Comparison of ENCODE assay signal across 8 mouse cellular contexts in the genomic region with DNA sequence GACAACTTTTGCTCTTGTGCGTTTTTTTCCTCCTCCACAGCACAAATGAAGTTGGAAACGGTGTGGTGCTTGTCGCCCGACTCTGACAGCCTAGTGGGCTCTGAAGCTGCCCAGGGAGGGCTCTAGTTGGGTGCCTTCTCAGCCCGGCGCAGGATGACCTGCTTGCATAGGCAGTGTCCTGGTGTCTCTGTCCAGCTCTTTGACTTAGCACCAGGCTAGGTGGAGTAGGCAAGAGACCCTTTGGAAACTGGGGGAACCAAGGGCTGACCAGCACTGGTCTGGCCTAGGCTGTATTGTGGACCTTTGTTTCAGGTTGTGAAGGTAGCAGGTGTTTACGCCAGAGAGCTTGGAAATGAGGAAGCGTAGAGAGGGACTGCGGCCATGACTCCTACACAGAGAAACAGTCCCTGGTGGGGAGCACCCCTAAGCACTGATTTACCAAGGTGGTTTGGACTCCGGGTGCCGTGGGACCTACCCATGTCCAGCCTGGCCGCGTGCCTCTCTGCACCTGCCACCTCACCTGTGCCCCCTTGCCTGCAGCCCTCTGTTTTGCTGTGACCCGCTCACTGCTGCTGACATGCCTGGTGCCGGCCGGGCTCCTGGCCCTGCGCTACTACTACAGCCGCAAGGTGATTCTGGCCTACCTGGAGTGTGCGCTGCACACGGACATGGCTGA. TPM values are rescaled to one million over a fixed set of nuclear protein-coding genes. Genes with fewer than 3 reads are reported as not detected.
DNase-seq lines count a peak whose midpoint lies in the region; ATAC-seq and TF ChIP-seq lines count a peak whose summit lies in the region.

No protein-coding gene starts in this region.

- TF ChIP-seq POLR2A in cerebellum, adult 2 months (IDR thresholded peaks at IDR 0.05; ENCODE audit: borderline replicate concordance, insufficient read depth, low read length): no peak

- DNase-seq in kidney, postnatal 14 days: no peak
- DNase-seq in cerebellum, adult 2 months: peak; percentile 42 to 55
- DNase-seq in ovary, postnatal 14 days (ENCODE audit: low spot score): no peak
- no peak for DNase-seq in thymus, adult 18-20 months
- no peak for DNase-seq in urinary bladder, adult 2 months (ENCODE audit: low spot score)

- no peak overlapping the region for H3K27ac ChIP-seq in kidney, embryonic 15.5 days
- H3K27ac ChIP-seq in cerebellum, adult 2 months (ENCODE audit: insufficient read depth, low read length): peak overlapping the region; percentile 22; the same call in 1 of the 2 replicates
- H3K27ac ChIP-seq in forebrain, embryonic 16.5 days (ENCODE audit: low read length): no peak overlapping the region
- no peak overlapping the region for H3K27ac ChIP-seq in midbrain, embryonic 13.5 days

- peak overlapping the region; percentile 100 for H3K4me2 ChIP-seq in kidney, embryonic 15.5 days
- H3K4me2 ChIP-seq in forebrain, embryonic 16.5 days (ENCODE audit: low read length): peak overlapping the region; percentile 65
- peak overlapping the region; percentile 85 for H3K4me2 ChIP-seq in midbrain, embryonic 13.5 days (replicated peaks)

- peaks cover 31% of the 10 kb centered on the region for H3K4me1 ChIP-seq in kidney, embryonic 15.5 days
- H3K4me1 ChIP-seq in cerebellum, adult 2 months (ENCODE audit: control insufficient read depth, insufficient read depth, low read length): peaks cover 35% of the 10 kb centered on the region
- H3K4me1 ChIP-seq in forebrain, embryonic 16.5 days (replicated peaks; ENCODE audit: control insufficient read depth, insufficient read depth, low read length): peaks cover 34% of the 10 kb centered on the region
- H3K4me1 ChIP-seq in midbrain, embryonic 13.5 days (replicated peaks): peaks cover 41% of the 10 kb centered on the region

- H3K9me3 ChIP-seq in kidney, embryonic 15.5 days (replicated peaks): no peaks in the 10 kb centered on the region
- no peaks in the 10 kb centered on the region for H3K9me3 ChIP-seq in forebrain, embryonic 16.5 days (ENCODE audit: control insufficient read depth, low read length)
- H3K9me3 ChIP-seq in midbrain, embryonic 13.5 days: no peaks in the 10 kb centered on the region

- no peak for ATAC-seq in kidney, embryonic 15.5 days (replicated peaks; ENCODE audit: low FRiP score)
- no peak for ATAC-seq in forebrain, embryonic 16.5 days
- ATAC-seq in midbrain, embryonic 13.5 days: no peak

- peak overlapping the region; percentile 55 for H3K4me3 ChIP-seq in kidney, embryonic 15.5 days (replicated peaks)
- peak overlapping the region; percentile 96 for H3K4me3 ChIP-seq in cerebellum, adult 2 months (replicated peaks; ENCODE audit: insufficient read depth, low read depth, low read length)
- H3K4me3 ChIP-seq in forebrain, embryonic 16.5 days (replicated peaks; ENCODE audit: low read length): peak overlapping the region; percentile 91
- peak overlapping the region; percentile 90 for H3K4me3 ChIP-seq in midbrain, embryonic 13.5 days (replicated peaks)

- H3K27me3 ChIP-seq in kidney, embryonic 15.5 days: peaks cover 66% of the 10 kb centered on the region
- no peaks in the 10 kb centered on the region for H3K27me3 ChIP-seq in cerebellum, adult 2 months (ENCODE audit: control insufficient read depth, insufficient read depth, low read length)
- no peaks in the 10 kb centered on the region for H3K27me3 ChIP-seq in forebrain, embryonic 16.5 days (replicated peaks; ENCODE audit: control insufficient read depth, insufficient read depth, low read length)
- H3K27me3 ChIP-seq in midbrain, embryonic 13.5 days: 0 out of 2 replicates have a peak, but pooled peaks cover 6% of the 10 kb centered on the region

- WGBS in kidney, embryonic 15.5 days: 72% methylated on average over 20 of the region's 20 CpGs
- 16% methylated on average over 20 of the region's 20 CpGs for WGBS in cerebellum, adult 2 months
- 69% methylated on average over 20 of the region's 20 CpGs for WGBS in forebrain, embryonic 16.5 days
- 74% methylated on average over 20 of the region's 20 CpGs for WGBS in midbrain, embryonic 13.5 days

- H3K36me3 ChIP-seq in kidney, embryonic 15.5 days: no peaks in the 10 kb centered on the region
- H3K36me3 ChIP-seq in forebrain, embryonic 16.5 days (ENCODE audit: control insufficient read depth, insufficient read depth): no peaks in the 10 kb centered on the region
- H3K36me3 ChIP-seq in midbrain, embryonic 13.5 days: peaks cover 29% of the 10 kb centered on the region

- TF ChIP-seq CTCF in cerebellum, adult 2 months (IDR thresholded peaks at IDR 0.05; ENCODE audit: borderline replicate concordance, insufficient read depth, low read depth, low read length): no peak

- no peak overlapping the region for H3K9ac ChIP-seq in kidney, embryonic 15.5 days
- peak overlapping the region; percentile 94 for H3K9ac ChIP-seq in forebrain, embryonic 16.5 days (replicated peaks; ENCODE audit: low read depth, low read length)
- peak overlapping the region; percentile 90 for H3K9ac ChIP-seq in midbrain, embryonic 13.5 days (replicated peaks)

RNA-seq across cellular contexts. Expression of gene Nat8l, which starts 2.2 kb away (rescaled TPM):
- 0.28 and 0.39 TPM in 2 replicates for polyA plus RNA-seq in kidney, embryonic 15.5 days (2015; fragmentation: Nextera tagmentation; extraction: Ambion mirVana)
- 166 and 190 TPM in 2 replicates for polyA plus RNA-seq in cerebellum, adult 2 months (2012; rRNA removed)
- polyA plus RNA-seq in forebrain, embryonic 16.5 days (2015; fragmentation: Nextera tagmentation; extraction: Ambion mirVana): 3.8 and 4.7 TPM in 2 replicates
- 3.0 and 3.8 TPM in 2 replicates for polyA plus RNA-seq in midbrain, embryonic 13.5 days (2015; fragmentation: Nextera tagmentation; extraction: Ambion mirVana)
- polyA plus RNA-seq in urinary bladder, adult 2 months (2012; rRNA removed): 1.2 and 1.5 TPM in 2 replicates

RNA-seq across cellular contexts. Expression of gene Gm1673, which starts 14.7 kb away (rescaled TPM):
- polyA plus RNA-seq in kidney, embryonic 15.5 days (2015; fragmentation: Nextera tagmentation; extraction: Ambion mirVana): 105 TPM in 2 replicates
- 164 and 171 TPM in 2 replicates for polyA plus RNA-seq in cerebellum, adult 2 months (2012; rRNA removed)
- polyA plus RNA-seq in forebrain, embryonic 16.5 days (2015; fragmentation: Nextera tagmentation; extraction: Ambion mirVana): 435 and 524 TPM in 2 replicates
- polyA plus RNA-seq in midbrain, embryonic 13.5 days (2015; fragmentation: Nextera tagmentation; extraction: Ambion mirVana): 563 and 613 TPM in 2 replicates
- polyA plus RNA-seq in urinary bladder, adult 2 months (2012; rRNA removed): 8.4 and 8.5 TPM in 2 replicates

Comparison
In these comparisons a context has a peak if more than half of its experiments do, and no peak if none do; other contexts are left out.
1. DNase-seq: peak in cerebellum, adult 2 months (2 of 2); none in kidney, postnatal 14 days (single experiment), ovary, postnatal 14 days (single experiment), thymus, adult 18-20 months (0 of 2) and urinary bladder, adult 2 months (single experiment).
2. RNA of gene Nat8l, which starts 2.2 kb away (polyA plus RNA-seq): 166 to 190 TPM in cerebellum, adult 2 months; 3.8 to 4.7 TPM in forebrain, embryonic 16.5 days, 3.0 to 3.8 TPM in midbrain, embryonic 13.5 days, 1.2 to 1.5 TPM in urinary bladder, adult 2 months and 0.28 to 0.39 TPM in kidney, embryonic 15.5 days; every median in the first group is over 10 times any median in the second.
3. RNA of gene Gm1673, which starts 14.7 kb away (polyA plus RNA-seq): 563 to 613 TPM in midbrain, embryonic 13.5 days, 435 to 524 TPM in forebrain, embryonic 16.5 days, 164 to 171 TPM in cerebellum, adult 2 months and 105 TPM in kidney, embryonic 15.5 days; 8.4 to 8.5 TPM in urinary bladder, adult 2 months; every median in the first group is over 10 times any median in the second.
4. Peak in every context shown above with its lines, with median percentiles within 50 percentile points of each other: H3K4me2 ChIP-seq and H3K4me3 ChIP-seq.